Mouse (Mus musculus): ENCODE measurements around the gene Ache. TPM values are rescaled to one million over a fixed set of nuclear protein-coding genes. Genes with fewer than 3 reads are reported as not detected.

Ache gene
- polyA plus RNA-seq, 1 experiment = 10.9 TPM

DNA sequence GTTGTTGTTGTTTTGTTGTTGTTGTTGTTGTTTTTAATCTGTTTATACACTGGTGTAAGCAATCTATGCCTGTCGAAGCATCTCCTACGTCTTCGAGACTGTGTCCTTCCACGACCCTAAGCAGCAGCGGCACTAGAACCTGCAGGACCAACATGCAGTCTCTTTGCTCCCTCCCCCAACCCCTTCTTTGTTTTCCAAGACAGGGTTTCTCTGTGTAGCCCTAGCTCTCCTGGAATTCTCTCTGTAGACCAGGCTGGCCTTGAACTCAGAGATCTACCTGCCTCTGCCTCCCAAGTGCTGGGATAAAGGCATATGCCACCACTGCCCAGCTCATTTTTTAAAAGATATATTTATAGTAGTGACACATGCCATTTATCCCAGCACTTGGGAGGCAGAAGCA lies 56.1 kb downstream of the Ache start:
- TF ChIP-seq MAX (IDR thresholded peaks at IDR 0.05; ENCODE audit: low read depth) (no peak), MYOG (IDR thresholded peaks at IDR 0.05; ENCODE audit: control insufficient read depth in 1 of 3, insufficient read depth in 1 of 3, insufficient read length in 2 of 3, low read depth in 2 of 3) (no peak), USF1 (IDR thresholded peaks at IDR 0.05; ENCODE audit: low read depth) (no peak), E2F4 (IDR thresholded peaks at IDR 0.05; ENCODE audit: insufficient read depth) (no peak), MYOD1 (IDR thresholded peaks at IDR 0.05; ENCODE audit: control insufficient read depth in 1 of 3, insufficient read length in 2 of 3, low read depth in 2 of 3) (no peak), TCF12 (IDR thresholded peaks at IDR 0.05; ENCODE audit: insufficient read depth, poor library complexity, severe bottlenecking) (no peak), REST (IDR thresholded peaks at IDR 0.05; ENCODE audit: insufficient read depth, insufficient read length) (no peak), CEBPB (IDR thresholded peaks at IDR 0.05; ENCODE audit: insufficient read depth, poor library complexity, severe bottlenecking) (no peak), TCF3 (IDR thresholded peaks at IDR 0.05; ENCODE audit: insufficient read length, low read depth) (no peak), POLR2A (IDR thresholded peaks at IDR 0.05; ENCODE audit: insufficient read length, low read depth) (no peak), POLR2AphosphoS2 (IDR thresholded peaks at IDR 0.05; ENCODE audit: insufficient read length, low read depth) (no peak), SRF (IDR thresholded peaks at IDR 0.05; ENCODE audit: control insufficient read depth, insufficient read length, low read depth) (no peak)
- Histone ChIP-seq H3K36me3 (ENCODE audit: control insufficient read depth, insufficient read depth) (no peaks in the 10 kb centered on the region), H3K4me3 (no peak overlapping the region), H3K27me3 (ENCODE audit: control insufficient read depth, insufficient read depth, insufficient read length) (no peaks in the 10 kb centered on the region), H3K4me2 (ENCODE audit: low read depth) (no peak overlapping the region), H3ac (ENCODE audit: control insufficient read depth, insufficient read length) (no peak overlapping the region), H3K79me2 (ENCODE audit: control insufficient read depth, insufficient read depth) (no peaks in the 10 kb centered on the region)

- no peaks in the 10 kb centered on the region for H3K79me2 ChIP-seq (ENCODE audit: control insufficient read depth, insufficient read depth)
- H3K36me3 ChIP-seq (ENCODE audit: control insufficient read depth, insufficient read depth) = no peaks in the 10 kb centered on the region
- TF ChIP-seq POLR2AphosphoS2 (IDR thresholded peaks at IDR 0.05; ENCODE audit: insufficient read length, low read depth) (no peak), USF1 (IDR thresholded peaks at IDR 0.05; ENCODE audit: low read depth) (no peak), POLR2A (IDR thresholded peaks at IDR 0.05; ENCODE audit: insufficient read length, low read depth) (no peak), TCF3 (IDR thresholded peaks at IDR 0.05; ENCODE audit: insufficient read length, low read depth) (no peak)
- H3ac ChIP-seq (ENCODE audit: control insufficient read depth, insufficient read length) = no peak overlapping the region
- H3K4me2 ChIP-seq (ENCODE audit: low read depth) = no peak overlapping the region
- H3K4me3 ChIP-seq = no peak overlapping the region
- H3K27me3 ChIP-seq (ENCODE audit: control insufficient read depth, insufficient read depth, insufficient read length) = no peaks in the 10 kb centered on the region
These were observed 56.5 kb downstream of the Ache start for GRCm38 (mm10) chr5:137343869-137344268.

Other genes starting within 250 kb of the Ache start
- gene Ap1s1, start 241.4 kb upstream of the Ache start, polyA plus RNA-seq (2012; fragmentation: generic; extraction: Trizol) = 172 TPM
- gene Serpine1, start 215.3 kb upstream of the Ache start, polyA plus RNA-seq (2012; fragmentation: generic; extraction: Trizol) = 17.6 TPM
- gene Trim56, start 171.3 kb upstream of the Ache start, polyA plus RNA-seq (2012; fragmentation: generic; extraction: Trizol) = 5.9 TPM
- gene Muc3, start 138.2 kb upstream of the Ache start, polyA plus RNA-seq (2012; fragmentation: generic; extraction: Trizol) = not detected
- gene Muc3a, start 75.1 kb upstream of the Ache start, polyA plus RNA-seq (2012; fragmentation: generic; extraction: Trizol) = not detected
- gene Ufsp1, start 7.1 kb downstream of the Ache start, polyA plus RNA-seq (2012; fragmentation: generic; extraction: Trizol) = 9.0 TPM
- 59.0 TPM for gene Srrt, start 20.2 kb downstream of the Ache start, polyA plus RNA-seq (2012; fragmentation: generic; extraction: Trizol)
- gene Trip6, start 26.9 kb downstream of the Ache start, polyA plus RNA-seq (2012; fragmentation: generic; extraction: Trizol) = 46.2 TPM
- gene Slc12a9, start 46.1 kb downstream of the Ache start, polyA plus RNA-seq (2012; fragmentation: generic; extraction: Trizol) = 7.9 TPM
- 17.8 TPM for gene Ephb4, start 62.6 kb downstream of the Ache start, polyA plus RNA-seq (2012; fragmentation: generic; extraction: Trizol)
- gene Zan, start 189.5 kb downstream of the Ache start, polyA plus RNA-seq (2012; fragmentation: generic; extraction: Trizol) = 0.01 TPM
- 53.0 TPM for gene Pop7, start 215.0 kb downstream of the Ache start, polyA plus RNA-seq (2012; fragmentation: generic; extraction: Trizol)
- 9.6 TPM for gene Gigyf1, start 231.0 kb downstream of the Ache start, polyA plus RNA-seq (2012; fragmentation: generic; extraction: Trizol)
- gene Epo, start 245.7 kb downstream of the Ache start, polyA plus RNA-seq (2012; fragmentation: generic; extraction: Trizol) = not detected
- gene Gnb2, start 246.0 kb downstream of the Ache start, polyA plus RNA-seq (2012; fragmentation: generic; extraction: Trizol) = 632 TPM

Measured in myocyte (in vitro differentiated cells).